ENCODE assay signal across 19 mouse cellular contexts in the genomic region with DNA sequence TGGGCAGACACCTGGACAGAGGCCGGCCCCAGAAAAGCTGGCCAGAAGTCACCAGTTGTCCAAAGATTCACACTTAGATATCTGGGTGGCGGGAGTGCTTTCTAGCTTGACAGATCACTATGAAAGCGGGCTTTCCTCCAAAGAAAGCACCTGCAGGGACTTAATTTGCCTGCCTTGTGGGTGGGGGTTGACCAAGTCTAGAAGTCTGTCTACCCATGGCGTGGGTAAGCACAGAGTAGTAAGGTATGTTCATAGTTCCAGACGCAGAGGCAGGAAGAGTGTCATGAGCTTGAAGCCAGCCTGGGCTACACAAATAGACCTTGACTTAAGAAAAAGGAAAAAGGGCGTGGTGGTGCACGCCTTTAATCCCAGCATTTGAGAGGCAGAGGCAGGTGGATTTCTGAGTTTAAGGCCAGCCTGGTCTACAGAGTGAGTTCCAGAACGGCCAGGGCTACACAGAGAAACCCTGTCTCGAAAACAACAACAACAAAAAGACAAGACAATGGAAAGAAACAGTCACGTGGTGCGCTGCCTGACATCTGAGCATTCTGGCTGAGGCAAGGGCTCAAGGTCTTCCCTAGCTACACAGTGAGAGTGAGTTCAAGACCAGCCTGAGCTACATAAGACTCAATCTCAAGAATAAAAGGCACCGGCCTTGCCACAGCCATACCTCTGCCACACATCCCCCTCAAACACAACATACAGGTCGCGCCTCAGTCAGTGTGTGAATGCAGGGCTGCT. TPM values are rescaled to one million over a fixed set of nuclear protein-coding genes. Genes with fewer than 3 reads are reported as not detected.
A peak's percentile ranks its signal among the peaks of the same experiment; 100 is the strongest.
DNase-seq lines count a peak whose midpoint lies in the region; ATAC-seq and TF ChIP-seq lines count a peak whose summit lies in the region.
"Had no signal": no experiment of that assay in that cellular context is flagged by ENCODE, and none has a peak within 500 bp of the region (broad histone marks: within the 10 kb centered on the region; RNA-seq: fewer than 3 reads in every experiment).

No protein-coding gene starts in this region.

- no peak for ATAC-seq in forebrain, embryonic 11.5 days (replicated peaks; ENCODE audit: low FRiP score)

- peaks cover 9% of the 10 kb centered on the region for H3K4me1 ChIP-seq in ES-Bruce4 (ENCODE audit: control insufficient read depth, insufficient read depth, low read length)
- peaks cover 4% of the 10 kb centered on the region for H3K4me1 ChIP-seq in bone marrow, adult 2 months (ENCODE audit: control insufficient read depth, insufficient read depth, low read length)
- H3K4me1 ChIP-seq in forebrain, embryonic 11.5 days (replicated peaks; ENCODE audit: control insufficient read depth, insufficient read depth, low read length), result 0 out of 2 replicates have a peak, but pooled peaks cover 5% of the 10 kb centered on the region

- no peak for TF ChIP-seq EP300 in ES-Bruce4 (IDR thresholded peaks at IDR 0.05; ENCODE audit: insufficient read depth, low read depth, low read length)

- no peak overlapping the region for H3K9ac ChIP-seq in ES-Bruce4 (ENCODE audit: low read depth, poor library complexity, severe bottlenecking)
- no peak overlapping the region for H3K9ac ChIP-seq in forebrain, embryonic 11.5 days (ENCODE audit: low read length)
- H3K9ac ChIP-seq: embryonic facial prominence, embryonic 12.5 days; forebrain, embryonic 13.5 days; forebrain, postnatal 0 days; heart, embryonic 15.5 days; hindbrain, embryonic 14.5 days; intestine, embryonic 15.5 days had no signal

- peak overlapping the region; percentile 31; the same call in 1 of the 2 replicates for H3K27ac ChIP-seq in ES-Bruce4 (ENCODE audit: insufficient read depth, low read length)
- peak overlapping the region; percentile 44 for H3K27ac ChIP-seq in bone marrow, adult 2 months (ENCODE audit: control insufficient read depth, insufficient read depth, low read depth, low read length, poor library complexity)
- H3K27ac ChIP-seq in forebrain, embryonic 11.5 days (ENCODE audit: low read depth, low read length), result no peak overlapping the region
- H3K27ac ChIP-seq: embryonic facial prominence, embryonic 12.5 days; forebrain, embryonic 13.5 days; heart, embryonic 15.5 days; hindbrain, embryonic 10.5 days; hindbrain, embryonic 14.5 days; intestine, embryonic 15.5 days had no signal

- WGBS in bone marrow, adult 2 months, result 81% methylated on average over 14 of the region's 14 CpGs
- WGBS in forebrain, embryonic 11.5 days, result 89% methylated on average over 14 of the region's 14 CpGs

- no peaks in the 10 kb centered on the region for H3K9me3 ChIP-seq in ES-Bruce4 (replicated peaks; ENCODE audit: control insufficient read depth, insufficient read depth, low read length, poor library complexity, severe bottlenecking)
- no peaks in the 10 kb centered on the region for H3K9me3 ChIP-seq in forebrain, embryonic 11.5 days (ENCODE audit: control insufficient read depth, low read length)
- H3K9me3 ChIP-seq: embryonic facial prominence, embryonic 12.5 days; forebrain, embryonic 13.5 days; G1E; heart, embryonic 15.5 days; hindbrain, embryonic 10.5 days; intestine, embryonic 15.5 days had no signal

- H3K4me2 ChIP-seq in forebrain, embryonic 11.5 days (ENCODE audit: low read depth, low read length, severe bottlenecking), result no peak overlapping the region

- TF ChIP-seq CTCF in ES-Bruce4 (IDR thresholded peaks at IDR 0.05; ENCODE audit: low read depth, low read length), result no peak
- no peak for TF ChIP-seq CTCF in bone marrow, adult 2 months (IDR thresholded peaks at IDR 0.05; ENCODE audit: control insufficient read depth, insufficient read depth, low read length)

- no peak overlapping the region for H3K4me3 ChIP-seq in ES-Bruce4 (ENCODE audit: low read depth, low read length)
- no peak overlapping the region for H3K4me3 ChIP-seq in bone marrow, adult 2 months (replicated peaks; ENCODE audit: control insufficient read depth, low read depth, low read length)
- H3K4me3 ChIP-seq in forebrain, embryonic 11.5 days (ENCODE audit: low read depth, low read length), result no peak overlapping the region
- H3K4me3 ChIP-seq: intestine, embryonic 15.5 days had no signal

- no peaks in the 10 kb centered on the region for H3K27me3 ChIP-seq in ES-Bruce4 (ENCODE audit: control insufficient read depth, insufficient read depth, low read length, poor library complexity, severe bottlenecking)
- peaks cover 7% of the 10 kb centered on the region; the same call in 1 of the 2 replicates for H3K27me3 ChIP-seq in forebrain, embryonic 11.5 days (ENCODE audit: control insufficient read depth, insufficient read depth, low read length)

- no peaks in the 10 kb centered on the region for H3K36me3 ChIP-seq in ES-Bruce4 (ENCODE audit: control insufficient read depth, insufficient read depth, low read length, poor library complexity, severe bottlenecking)
- H3K36me3 ChIP-seq in forebrain, embryonic 11.5 days (ENCODE audit: control insufficient read depth, insufficient read depth, low read length), result no peaks in the 10 kb centered on the region
- H3K36me3 ChIP-seq: embryonic facial prominence, embryonic 12.5 days; heart, embryonic 15.5 days; hindbrain, embryonic 10.5 days; intestine, embryonic 15.5 days had no signal

- DNase-seq in spleen, postnatal 36 days (ENCODE audit: low spot score in 2 of 2), result peak; percentile 50 to 53
- no peak for DNase-seq in spleen, postnatal 14 days (ENCODE audit: low spot score in 2 of 2)
- no peak for DNase-seq in thymus, adult 18-20 months
- no peak for DNase-seq in ovary, postnatal 10 days (ENCODE audit: low spot score)
- no peak for DNase-seq in forebrain, embryonic 11.5 days (ENCODE audit: low spot score)

- TF ChIP-seq POLR2A in ES-Bruce4 (IDR thresholded peaks at IDR 0.05; ENCODE audit: insufficient read depth, low read length), result no peak
- TF ChIP-seq POLR2A in bone marrow, adult 2 months (IDR thresholded peaks at IDR 0.05; ENCODE audit: borderline replicate concordance, control insufficient read depth, low read depth, low read length), result no peak; the same call in 1 of the 2 replicates

RNA-seq across cellular contexts. Expression of gene Mybpc2, which starts 2.1 kb away (rescaled TPM):
- polyA plus RNA-seq in ES-Bruce4 (2011; ENCODE audit: insufficient read depth, insufficient read length, low read depth, missing spikeins), result 2.3 and 2.5 TPM in 2 replicates
- polyA plus RNA-seq in bone marrow, adult 2 months (2011; ENCODE audit: insufficient read depth, insufficient read length, low replicate concordance, missing spikeins), result 1.5 and 5.4 TPM in 2 replicates
- 0.23 TPM in 1 of 2 replicates, not detected in the other for polyA plus RNA-seq in forebrain, embryonic 11.5 days (2014; fragmentation: Nextera tagmentation; extraction: Ambion mirVana)
- polyA plus RNA-seq: activated CD4-positive, CD25-positive, alpha-beta regulatory T cell, adult 4 months; adrenal gland, adult 2 months; CD4-positive, CD25-positive, alpha-beta regulatory T cell, adult 4 months; G1E had no signal

RNA-seq across cellular contexts. Expression of gene Spib, which starts 5.3 kb away (rescaled TPM):
- polyA plus RNA-seq in ES-Bruce4 (2011; ENCODE audit: insufficient read depth, insufficient read length, low read depth, missing spikeins), result 1.4 and 2.4 TPM in 2 replicates
- 25.0 and 55.6 TPM in 2 replicates for polyA plus RNA-seq in bone marrow, adult 2 months (2011; ENCODE audit: insufficient read depth, insufficient read length, low replicate concordance, missing spikeins)
- polyA plus RNA-seq in forebrain, embryonic 11.5 days (2014; fragmentation: Nextera tagmentation; extraction: Ambion mirVana), result 0.13 and 0.23 TPM in 2 replicates
- polyA plus RNA-seq: embryonic facial prominence, embryonic 12.5 days; forebrain, embryonic 13.5 days; forebrain, postnatal 0 days; G1E; heart, embryonic 11.5 days; hindbrain, embryonic 10.5 days had no signal

RNA-seq across cellular contexts. Expression of gene Pold1, which starts 22.1 kb away (rescaled TPM):
- 81.9 and 86.6 TPM in 2 replicates for polyA plus RNA-seq in ES-Bruce4 (2011; ENCODE audit: insufficient read depth, insufficient read length, low read depth, missing spikeins)
- 147 and 216 TPM in 2 replicates for polyA plus RNA-seq in bone marrow, adult 2 months (2011; ENCODE audit: insufficient read depth, insufficient read length, low replicate concordance, missing spikeins)
- polyA plus RNA-seq in forebrain, embryonic 11.5 days (2014; fragmentation: Nextera tagmentation; extraction: Ambion mirVana), result 124 and 133 TPM in 2 replicates

RNA-seq across cellular contexts. Expression of gene Nr1h2, which starts 27.2 kb away (rescaled TPM):
- 67.6 and 95.7 TPM in 2 replicates for polyA plus RNA-seq in ES-Bruce4 (2011; ENCODE audit: insufficient read depth, insufficient read length, low read depth, missing spikeins)
- 87.8 and 123 TPM in 2 replicates for polyA plus RNA-seq in bone marrow, adult 2 months (2011; ENCODE audit: insufficient read depth, insufficient read length, low replicate concordance, missing spikeins)
- polyA plus RNA-seq in forebrain, embryonic 11.5 days (2014; fragmentation: Nextera tagmentation; extraction: Ambion mirVana), result 72.3 and 76.4 TPM in 2 replicates

RNA-seq across cellular contexts. Expression of gene Fam71e1, which starts 30.2 kb away (rescaled TPM):
- polyA plus RNA-seq in ES-Bruce4 (2011; ENCODE audit: insufficient read depth, insufficient read length, low read depth, missing spikeins), result 5.6 and 7.4 TPM in 2 replicates
- polyA plus RNA-seq in bone marrow, adult 2 months (2011; ENCODE audit: insufficient read depth, insufficient read length, low replicate concordance, missing spikeins), result 4.6 and 5.0 TPM in 2 replicates
- 22.3 and 25.3 TPM in 2 replicates for polyA plus RNA-seq in forebrain, embryonic 11.5 days (2014; fragmentation: Nextera tagmentation; extraction: Ambion mirVana)

Comparison
In these comparisons a context has a peak if more than half of its experiments do, and no peak if none do; other contexts are left out.
1. DNase-seq: peak in spleen, postnatal 36 days (2 of 2); none in spleen, postnatal 14 days (0 of 2), thymus, adult 18-20 months (0 of 2), ovary, postnatal 10 days (single experiment) and forebrain, embryonic 11.5 days (single experiment).